Mouse (Mus musculus): Measurements from ENCODE around the gene Olfr559. TPM values are rescaled to one million over a fixed set of nuclear protein-coding genes. Genes with fewer than 3 reads are reported as not detected.

The Olfr559 gene
- not detected in 2 replicates for polyA plus RNA-seq (2016; fragmentation: Nextera tagmentation; extraction: Ambion mirVana)

GRCm38 (mm10) chr7:102727391-102727790 is at the start of gene Olfr559:
TSS of gene Olfr559 (minus strand) at chr7:102727491.
- H3K4me3 ChIP-seq = no peak within 1 kb of the TSS
- H3K27ac ChIP-seq (replicated peaks) = no peak within 1 kb of the TSS
- no peaks in the 10 kb centered on the region for H3K9me3 ChIP-seq
- H3K4me2 ChIP-seq (replicated peaks) = no peak within 1 kb of the TSS
- H3K27me3 ChIP-seq = no peaks in the 10 kb centered on the region
- H3K4me1 ChIP-seq = no peaks in the 10 kb centered on the region
- no peak within 1 kb of the TSS for H3K9ac ChIP-seq (replicated peaks)
- H3K36me3 ChIP-seq = no peaks in the 10 kb centered on the region
- no peak for ATAC-seq (ENCODE audit: low FRiP score, low read depth)

GRCm38 (mm10) chr7:102770921-102771320 is 43.6 kb upstream of the Olfr559 start, which contains the start of gene Olfr561:
TSS of gene Olfr561 (plus strand) at chr7:102771221.
- no peak for ATAC-seq (ENCODE audit: low FRiP score, low read depth)
- WGBS = 94% methylated on average over 2 of the region's 2 CpGs
- H3K27ac ChIP-seq (replicated peaks) = no peak within 1 kb of the TSS

GRCm38 (mm10) chr7:102759266-102759665 is 32.0 kb upstream of the Olfr559 start, which contains the start of the genes Olfr560 and Olfr78:
TSS of gene Olfr560 (minus strand) at chr7:102759366.
TSS of gene Olfr78 (minus strand) at chr7:102759471.
- Histone ChIP-seq H3K36me3 (no peaks in the 10 kb centered on the region), H3K27me3 (no peaks in the 10 kb centered on the region), H3K4me2 (replicated peaks) (no peak within 1 kb of the TSS), H3K4me3 (no peak within 1 kb of the TSS), H3K9me3 (no peaks in the 10 kb centered on the region), H3K9ac (replicated peaks) (no peak within 1 kb of the TSS), H3K4me1 (no peaks in the 10 kb centered on the region), H3K27ac (replicated peaks) (no peak within 1 kb of the TSS)
- WGBS = 84% methylated on average over 4 of the region's 4 CpGs
- no peak for ATAC-seq (ENCODE audit: low FRiP score, low read depth)

More at GRCm38 (mm10) chr7:102770921-102771320, 43.6 kb upstream of the Olfr559 start, which contains the start of gene Olfr561:
- H3K4me2 ChIP-seq (replicated peaks) = no peak within 1 kb of the TSS
- no peaks in the 10 kb centered on the region for H3K36me3 ChIP-seq
- no peak within 1 kb of the TSS for H3K9ac ChIP-seq (replicated peaks)
- H3K4me3 ChIP-seq = no peak within 1 kb of the TSS
- H3K9me3 ChIP-seq = no peaks in the 10 kb centered on the region
- H3K4me1 ChIP-seq = no peaks in the 10 kb centered on the region
- H3K27me3 ChIP-seq = no peaks in the 10 kb centered on the region

- Histone ChIP-seq H3K36me3 (no peaks in the 10 kb centered on the region), H3K27me3 (no peaks in the 10 kb centered on the region), H3K27ac (replicated peaks) (no peak overlapping the region), H3K9ac (replicated peaks) (no peak overlapping the region), H3K4me2 (replicated peaks) (no peak overlapping the region), H3K4me1 (no peaks in the 10 kb centered on the region), H3K4me3 (no peak overlapping the region), H3K9me3 (no peaks in the 10 kb centered on the region)
- WGBS = 16% methylated on average over 1 of the region's 1 CpGs
- no peak for ATAC-seq (ENCODE audit: low FRiP score, low read depth)
Measured at GRCm38 (mm10) chr7:102752086-102752485, 24.8 kb upstream of the Olfr559 start.

GRCm38 (mm10) chr7:102737705-102738104 is 10.4 kb upstream of the Olfr559 start:
- 69% methylated on average over 2 of the region's 2 CpGs for WGBS
- Histone ChIP-seq H3K27ac (replicated peaks) (no peak overlapping the region), H3K9ac (replicated peaks) (no peak overlapping the region), H3K36me3 (no peaks in the 10 kb centered on the region), H3K4me2 (replicated peaks) (no peak overlapping the region), H3K4me1 (no peaks in the 10 kb centered on the region), H3K27me3 (no peaks in the 10 kb centered on the region), H3K9me3 (no peaks in the 10 kb centered on the region), H3K4me3 (no peak overlapping the region)
- ATAC-seq (ENCODE audit: low FRiP score, low read depth) = no peak

GRCm38 (mm10) chr7:102733793-102734192 is 6.5 kb upstream of the Olfr559 start:
- peak; percentile 34; the same call in 1 of the 2 replicates for ATAC-seq (ENCODE audit: low FRiP score, low read depth)
- 85% methylated on average over 1 of the region's 1 CpGs for WGBS

GRCm38 (mm10) chr7:102718970-102719369 is 8.3 kb downstream of the Olfr559 start, which contains the start of gene Olfr33:
TSS of gene Olfr33 (minus strand) at chr7:102719070.
- H3K36me3 ChIP-seq = no peaks in the 10 kb centered on the region
- no peaks in the 10 kb centered on the region for H3K27me3 ChIP-seq
- H3K27ac ChIP-seq (replicated peaks) = no peak within 1 kb of the TSS
- H3K9me3 ChIP-seq = no peaks in the 10 kb centered on the region
- no peak for ATAC-seq (ENCODE audit: low FRiP score, low read depth)
- H3K4me2 ChIP-seq (replicated peaks) = no peak within 1 kb of the TSS
- H3K4me1 ChIP-seq = no peaks in the 10 kb centered on the region
- 43% methylated on average over 1 of the region's 1 CpGs for WGBS
- no peak within 1 kb of the TSS for H3K4me3 ChIP-seq
- no peak within 1 kb of the TSS for H3K9ac ChIP-seq (replicated peaks)

More at GRCm38 (mm10) chr7:102733793-102734192, 6.5 kb upstream of the Olfr559 start:
- Histone ChIP-seq H3K4me1 (no peaks in the 10 kb centered on the region), H3K27ac (replicated peaks) (no peak overlapping the region), H3K4me3 (no peak overlapping the region), H3K4me2 (replicated peaks) (no peak overlapping the region), H3K36me3 (no peaks in the 10 kb centered on the region), H3K9me3 (no peaks in the 10 kb centered on the region), H3K27me3 (no peaks in the 10 kb centered on the region), H3K9ac (replicated peaks) (no peak overlapping the region)

GRCm38 (mm10) chr7:102701915-102702314 is 25.4 kb downstream of the Olfr559 start, which contains the start of gene Olfr558:
TSS of gene Olfr558 (plus strand) at chr7:102702215.
- Histone ChIP-seq H3K36me3 (no peaks in the 10 kb centered on the region), H3K9me3 (no peaks in the 10 kb centered on the region), H3K4me3 (no peak within 1 kb of the TSS), H3K27me3 (no peaks in the 10 kb centered on the region), H3K4me1 (no peaks in the 10 kb centered on the region), H3K27ac (replicated peaks) (no peak within 1 kb of the TSS), H3K4me2 (replicated peaks) (no peak within 1 kb of the TSS), H3K9ac (replicated peaks) (no peak within 1 kb of the TSS)
- ATAC-seq (ENCODE audit: low FRiP score, low read depth) = no peak

GRCm38 (mm10) chr7:102698461-102698860 is 28.8 kb downstream of the Olfr559 start:
- Histone ChIP-seq H3K27me3 (no peaks in the 10 kb centered on the region), H3K4me2 (replicated peaks) (no peak overlapping the region), H3K9ac (replicated peaks) (no peak overlapping the region), H3K4me1 (no peaks in the 10 kb centered on the region), H3K36me3 (no peaks in the 10 kb centered on the region), H3K27ac (replicated peaks) (no peak overlapping the region), H3K9me3 (no peaks in the 10 kb centered on the region), H3K4me3 (no peak overlapping the region)
- 88% methylated on average over 7 of the region's 7 CpGs for WGBS
- ATAC-seq (ENCODE audit: low FRiP score, low read depth) = no peak

- Histone ChIP-seq H3K27me3 (no peaks in the 10 kb centered on the region), H3K4me2 (replicated peaks) (no peak within 1 kb of the TSS), H3K27ac (replicated peaks) (no peak within 1 kb of the TSS), H3K36me3 (no peaks in the 10 kb centered on the region), H3K9me3 (no peaks in the 10 kb centered on the region), H3K4me3 (no peak within 1 kb of the TSS), H3K9ac (replicated peaks) (no peak within 1 kb of the TSS), H3K4me1 (no peaks in the 10 kb centered on the region)
- no peak for ATAC-seq (ENCODE audit: low FRiP score, low read depth)
- 77% methylated on average over 5 of the region's 5 CpGs for WGBS
Measured at GRCm38 (mm10) chr7:102695358-102696125, 31.7 kb downstream of the Olfr559 start, which contains the start of gene Olfr557. TSS of gene Olfr557 (plus strand) at chr7:102695910.

GRCm38 (mm10) chr7:102686944-102687501 is 40.3 kb downstream of the Olfr559 start, which contains the start of gene Trim68:
TSS of gene Trim68 (minus strand) at chr7:102687327.
- WGBS = under 1% methylated on average over 40 of the region's 40 CpGs
- H3K9ac ChIP-seq (replicated peaks) = peak within 1 kb of the TSS; percentile 60

GRCm38 (mm10) chr7:102681916-102682315 is 45.4 kb downstream of the Olfr559 start:
- Histone ChIP-seq H3K9me3 (no peaks in the 10 kb centered on the region), H3K4me1 (no peaks in the 10 kb centered on the region), H3K4me2 (replicated peaks) (no peak overlapping the region), H3K27me3 (no peaks in the 10 kb centered on the region), H3K4me3 (no peak overlapping the region), H3K9ac (replicated peaks) (no peak overlapping the region), H3K36me3 (no peaks in the 10 kb centered on the region), H3K27ac (replicated peaks) (no peak overlapping the region)
- no peak for ATAC-seq (ENCODE audit: low FRiP score, low read depth)
- WGBS = 88% methylated on average over 1 of the region's 1 CpGs

More at GRCm38 (mm10) chr7:102686944-102687501, 40.3 kb downstream of the Olfr559 start, which contains the start of gene Trim68:
- H3K27ac ChIP-seq (replicated peaks) = peak within 1 kb of the TSS; percentile 52
- H3K4me1 ChIP-seq = no peaks in the 10 kb centered on the region
- peak within 1 kb of the TSS; percentile 56 for H3K4me2 ChIP-seq (replicated peaks)
- no peaks in the 10 kb centered on the region for H3K27me3 ChIP-seq
- H3K36me3 ChIP-seq = no peaks in the 10 kb centered on the region
- peak; percentile 100 for ATAC-seq (ENCODE audit: low FRiP score, low read depth)
- H3K4me3 ChIP-seq = peak within 1 kb of the TSS; percentile 58
- no peaks in the 10 kb centered on the region for H3K9me3 ChIP-seq
